Mouse (Mus musculus) ES-Bruce4 (cell line): Measurements from ENCODE around the gene Slc48a1.

Source experiments
- CTCF ChIP-seq: IDR thresholded peaks from one replicate; pipeline ENCODE4 v1.8.1; 2011; ENCODE audit warnings: low read depth, low read length
- EP300 ChIP-seq: IDR thresholded peaks from 2 replicates; pipeline ENCODE4 v1.6.1; 2011; ENCODE audit warnings: low read depth, low read length; ENCODE audit not compliant: insufficient read depth
- POLR2A ChIP-seq: IDR thresholded peaks from one replicate; pipeline ENCODE4 v1.8.1; 2011; ENCODE audit warnings: low read length; ENCODE audit not compliant: insufficient read depth

- TF ChIP-seq CTCF (peak; percentile 22), POLR2A (no peak), EP300 (no peak)
Measured at GRCm38 (mm10) chr15:97794268-97794667, 15.9 kb downstream of the Slc48a1 start.
